Mouse (Mus musculus): Measurements from ENCODE around the gene Pfkl.

- TF ChIP-seq HCFC1 (IDR thresholded peaks at IDR 0.05; ENCODE audit: low read depth, low read length) (no peak), POLR2A (IDR thresholded peaks at IDR 0.05; ENCODE audit: control insufficient read depth in 1 of 2, insufficient read depth in 1 of 2, low read depth in 1 of 2, low read length in 2 of 2, poor library complexity in 1 of 2) (no peak), POLR2AphosphoS2 (IDR thresholded peaks at IDR 0.05; ENCODE audit: low read length) (no peak)
These were observed 33.3 kb downstream of the Pfkl start for GRCm38 (mm10) chr10:77976458-77977150.

Measured in MEL (cell line).